Comparison of ENCODE assay signal across 8 mouse cellular contexts in the genomic region with DNA sequence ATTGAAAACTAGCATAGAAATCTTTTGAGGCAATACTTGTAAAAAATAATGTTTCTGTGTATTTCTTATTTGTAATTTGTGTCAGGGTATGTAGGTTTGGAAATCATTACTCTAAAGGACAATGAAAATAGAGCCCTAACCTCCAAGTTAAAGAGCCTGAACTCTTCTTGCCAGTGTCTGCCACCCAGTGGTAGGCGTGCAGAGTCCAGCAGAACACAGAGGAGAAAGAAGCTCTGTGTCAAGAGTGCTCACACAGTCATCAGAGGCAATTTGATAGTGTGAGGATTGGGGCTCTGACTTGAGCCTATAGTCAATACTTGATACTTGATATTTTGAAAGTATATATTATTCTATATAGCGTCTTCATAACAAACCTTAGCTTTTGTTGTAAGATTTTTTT. TPM values are rescaled to one million over a fixed set of nuclear protein-coding genes. Genes with fewer than 3 reads are reported as not detected.
DNase-seq lines count a peak whose midpoint lies in the region; ATAC-seq and TF ChIP-seq lines count a peak whose summit lies in the region.

No protein-coding gene starts in this region.

- H3K9me3 ChIP-seq in embryonic facial prominence, embryonic 14.5 days (ENCODE audit: control insufficient read depth, low read length), result no peaks in the 10 kb centered on the region

- WGBS in embryonic facial prominence, embryonic 14.5 days, result 41% methylated on average over 2 of the region's 2 CpGs

- H3K9ac ChIP-seq in embryonic facial prominence, embryonic 14.5 days (ENCODE audit: low read depth, low read length), result no peak overlapping the region

- intact Hi-C loops in heart, postnatal 14 days (cut with DNase I), result loop anchor here (2.0 to 10.0 kb wide), 2 partner anchors 114 to 134 kb away; a partner anchor contains a TSS

- H3K4me3 ChIP-seq in layer of hippocampus, adult 2 months, result no peak overlapping the region
- no peak overlapping the region for H3K4me3 ChIP-seq in embryonic facial prominence, embryonic 14.5 days (ENCODE audit: low read depth, low read length)

- TF ChIP-seq CTCF in layer of hippocampus, adult 2 months (conservative IDR thresholded peaks at IDR 0.05), result peak; percentile 88

- no peak overlapping the region for H3K27ac ChIP-seq in layer of hippocampus, adult 2 months
- H3K27ac ChIP-seq in embryonic facial prominence, embryonic 14.5 days (replicated peaks; ENCODE audit: low read depth, low read length), result no peak overlapping the region

- H3K4me2 ChIP-seq in embryonic facial prominence, embryonic 14.5 days (ENCODE audit: low read depth, low read length), result no peak overlapping the region

- no peaks in the 10 kb centered on the region for H3K27me3 ChIP-seq in embryonic facial prominence, embryonic 14.5 days (replicated peaks; ENCODE audit: control insufficient read depth, insufficient read depth, low read length)

- peak; percentile 36 to 39 for DNase-seq in layer of hippocampus, adult 2 months (ENCODE audit: low spot score in 2 of 2)
- DNase-seq in layer of hippocampus, adult 9-10 months (ENCODE audit: low spot score), result no peak
- DNase-seq in adrenal gland, postnatal 10 days, result peak; percentile 71
- peak; percentile 56 for DNase-seq in embryonic facial prominence, embryonic 14.5 days (ENCODE audit: low spot score)
- peak; percentile 64 to 73 for DNase-seq in heart, postnatal 14 days
- peak; percentile 74 to 78 for DNase-seq in kidney, postnatal 25 days
- peak; percentile 36 to 54 for DNase-seq in spleen, adult 18-20 months

- peak; percentile 74 for ATAC-seq in embryonic facial prominence, embryonic 14.5 days (ENCODE audit: low read depth)
- peak; percentile 69 for ATAC-seq in megakaryocyte-erythroid progenitor cell, adult 5-6 weeks (replicated peaks; ENCODE audit: low FRiP score, low TSS enrichment, poor library complexity, severe bottlenecking)

- H3K36me3 ChIP-seq in embryonic facial prominence, embryonic 14.5 days (ENCODE audit: control insufficient read depth, insufficient read depth, low read length), result no peaks in the 10 kb centered on the region

- H3K4me1 ChIP-seq in embryonic facial prominence, embryonic 14.5 days (ENCODE audit: control insufficient read depth, insufficient read depth, low read length), result peaks cover 13% of the 10 kb centered on the region

RNA-seq across cellular contexts. Expression of a gene that starts 20.3 kb away (rescaled TPM):
- 100 to 1,000 TPM; 143 to 151 TPM for total RNA-seq in layer of hippocampus, adult 2 months (2021)
- total RNA-seq in adrenal gland, postnatal 10 days (2021), result 100 to 1,000 TPM; 207 to 219 TPM
- polyA plus RNA-seq in embryonic facial prominence, embryonic 14.5 days (2014; fragmentation: Nextera tagmentation; extraction: Ambion mirVana), result 59.0 and 60.0 TPM in 2 replicates
- 100 to 1,000 TPM; 167 to 180 TPM for total RNA-seq in heart, postnatal 14 days (2021)
- total RNA-seq in megakaryocyte-erythroid progenitor cell, adult 5-6 weeks (2014; fragmentation: Nextera tagmentation), result 282 and 330 TPM in 2 replicates
- 338 and 342 TPM in 2 replicates for total RNA-seq in megakaryocyte-erythroid progenitor cell, adult 5-6 weeks (2017)
